In the genomic region with DNA sequence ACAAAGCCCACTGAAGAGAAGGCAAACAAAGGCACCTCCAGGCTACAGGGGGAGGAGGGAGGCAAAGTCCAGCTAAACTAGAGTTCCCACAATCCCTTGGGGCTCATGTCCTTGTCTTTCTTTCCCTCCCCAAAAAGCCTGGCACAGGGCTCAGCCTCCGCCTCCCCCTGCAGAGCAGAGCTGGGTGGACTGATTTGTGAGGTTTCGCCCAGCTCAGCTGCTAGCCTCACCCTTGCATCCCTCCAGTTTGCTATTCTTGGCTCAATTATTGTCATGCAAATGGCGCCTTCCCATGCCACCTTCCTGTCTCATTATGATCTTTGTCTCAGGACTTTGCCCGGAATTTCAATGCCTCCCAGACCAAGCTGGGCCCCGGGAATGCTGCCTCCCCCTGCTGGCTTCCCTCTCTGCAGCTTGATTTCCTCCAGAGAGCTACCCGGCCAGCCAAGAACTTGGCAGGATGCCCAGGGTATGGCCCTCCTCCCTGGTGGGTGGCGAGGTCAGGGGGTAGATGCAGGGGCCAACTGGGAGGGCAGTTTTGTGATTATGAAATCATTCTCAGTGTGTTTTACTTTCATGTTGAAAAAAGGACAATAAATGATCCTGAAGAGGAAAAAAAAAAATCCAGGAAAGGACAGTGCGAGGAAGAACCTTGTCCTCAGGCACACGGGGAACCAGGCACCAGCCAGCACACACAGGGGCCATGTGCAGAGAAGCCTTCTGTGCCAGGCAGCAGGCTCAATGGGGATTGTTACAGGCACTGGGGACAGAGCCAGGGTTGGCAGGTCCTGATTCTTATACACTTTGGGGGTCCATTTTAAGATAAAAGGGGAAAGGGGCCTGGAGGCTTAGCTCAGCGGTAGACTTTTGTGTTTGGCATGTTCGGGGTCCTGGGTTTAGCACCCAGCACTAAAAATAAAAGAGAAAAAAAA, we compare ENCODE assay signal across 8 mouse cellular contexts. TPM values are rescaled to one million over a fixed set of nuclear protein-coding genes. Genes with fewer than 3 reads are reported as not detected.
DNase-seq lines count a peak whose midpoint lies in the region; ATAC-seq and TF ChIP-seq lines count a peak whose summit lies in the region.

Gene Pipox, minus strand, starts transcription at position 310 of the 932 bp plus-strand sequence.

- H3K9me3 ChIP-seq in E14TG2a.4 (ENCODE audit: low read length) = no peaks in the 10 kb centered on the region
- H3K9me3 ChIP-seq in forebrain, embryonic 14.5 days (replicated peaks; ENCODE audit: control insufficient read depth, low read length) = no peaks in the 10 kb centered on the region
- no peaks in the 10 kb centered on the region for H3K9me3 ChIP-seq in heart, embryonic 15.5 days (replicated peaks)

- peaks cover 15% of the 10 kb centered on the region; the same call in 1 of the 2 replicates for H3K79me2 ChIP-seq in liver, adult 2 months (ENCODE audit: control insufficient read depth, insufficient read depth, low read length)

- H3K36me3 ChIP-seq in E14TG2a.4 (ENCODE audit: insufficient read depth, low read length) = peaks cover 27% of the 10 kb centered on the region
- no peaks in the 10 kb centered on the region for H3K36me3 ChIP-seq in forebrain, embryonic 14.5 days (ENCODE audit: control insufficient read depth, insufficient read depth, low read length)
- H3K36me3 ChIP-seq in heart, embryonic 15.5 days = no peaks in the 10 kb centered on the region
- H3K36me3 ChIP-seq in liver, adult 2 months (ENCODE audit: control insufficient read depth, insufficient read depth, low read length) = peaks cover 9% of the 10 kb centered on the region; the same call in 1 of the 2 replicates

- H3K4me1 ChIP-seq in E14TG2a.4 (replicated peaks; ENCODE audit: low read depth, low read length) = peaks cover 85% of the 10 kb centered on the region
- H3K4me1 ChIP-seq in forebrain, embryonic 14.5 days (ENCODE audit: control insufficient read depth, insufficient read depth, low read length) = peaks cover 81% of the 10 kb centered on the region
- H3K4me1 ChIP-seq in heart, embryonic 15.5 days (replicated peaks) = peaks cover 28% of the 10 kb centered on the region
- H3K4me1 ChIP-seq in liver, adult 2 months (ENCODE audit: control insufficient read depth, insufficient read depth, low read length) = peaks cover 19% of the 10 kb centered on the region

- H3K27ac ChIP-seq in forebrain, embryonic 14.5 days (ENCODE audit: low read depth, low read length) = peak within 1 kb of the TSS; percentile 96
- peak within 1 kb of the TSS; percentile 79 for H3K27ac ChIP-seq in heart, embryonic 15.5 days
- H3K27ac ChIP-seq in liver, adult 2 months (replicated peaks; ENCODE audit: insufficient read depth, low read depth, low read length) = peak within 1 kb of the TSS; percentile 93

- peak; percentile 87 for ATAC-seq in forebrain, embryonic 14.5 days
- ATAC-seq in heart, embryonic 15.5 days (replicated peaks; ENCODE audit: insufficient number of reproducible peaks, insufficient read depth, low FRiP score, low read depth) = peak; percentile 87

- H3K27me3 ChIP-seq in E14TG2a.4 (ENCODE audit: insufficient read depth, low read length) = no peaks in the 10 kb centered on the region
- H3K27me3 ChIP-seq in forebrain, embryonic 14.5 days (replicated peaks; ENCODE audit: control insufficient read depth, insufficient read depth, low read length) = no peaks in the 10 kb centered on the region
- 0 out of 2 replicates have a peak, but pooled peaks cover 4% of the 10 kb centered on the region for H3K27me3 ChIP-seq in heart, embryonic 15.5 days
- H3K27me3 ChIP-seq in liver, adult 2 months (ENCODE audit: control insufficient read depth, insufficient read depth, low read length) = no peaks in the 10 kb centered on the region

- WGBS in forebrain, embryonic 14.5 days = 1% methylated on average over 11 of the region's 11 CpGs
- WGBS in heart, embryonic 15.5 days = 14% methylated on average over 11 of the region's 11 CpGs
- 13% methylated on average over 11 of the region's 11 CpGs for WGBS in liver, adult 2 months

- TF ChIP-seq POLR2A in liver, adult 2 months (IDR thresholded peaks at IDR 0.05; ENCODE audit: extremely low read depth, insufficient read depth, low read length) = 0 out of 2 replicates have a peak, but pooled peaks have one; percentile 39

- peak; percentile 85 for DNase-seq in cerebellum, adult 11 months
- peak; percentile 97 for DNase-seq in forebrain, embryonic 14.5 days (ENCODE audit: low spot score)
- peak; percentile 95 for DNase-seq in kidney, postnatal 10 days
- peak; percentile 99 for DNase-seq in liver, adult 2 months (ENCODE audit: extremely low read depth, low read depth, low spot score)
- DNase-seq in neural tube, embryonic 10.5 days (ENCODE audit: extremely low spot score, low spot score) = peak; percentile 72
- DNase-seq in urinary bladder, adult 18-20 months (ENCODE audit: low spot score in 2 of 2) = peak; percentile 43 to 64

- peak within 1 kb of the TSS; percentile 83 for H3K4me3 ChIP-seq in E14TG2a.4 (replicated peaks; ENCODE audit: low read length)
- peak within 1 kb of the TSS; percentile 10; the same call in 1 of the 2 replicates for H3K4me3 ChIP-seq in forebrain, embryonic 14.5 days (ENCODE audit: low read depth, low read length)
- no peak within 1 kb of the TSS for H3K4me3 ChIP-seq in heart, embryonic 15.5 days
- H3K4me3 ChIP-seq in liver, adult 2 months (ENCODE audit: insufficient read depth, low read depth, low read length) = peak within 1 kb of the TSS; percentile 67

- H3K9ac ChIP-seq in forebrain, embryonic 14.5 days (ENCODE audit: low read length) = peak within 1 kb of the TSS; percentile 58; the same call in 1 of the 2 replicates
- no peak within 1 kb of the TSS for H3K9ac ChIP-seq in heart, embryonic 15.5 days
- H3K9ac ChIP-seq in liver, adult 2 months (ENCODE audit: low read depth, low read length) = peak within 1 kb of the TSS; percentile 86

- peak; percentile 25; the same call in 1 of the 2 replicates for TF ChIP-seq CTCF in E14TG2a.4 (conservative IDR thresholded peaks at IDR 0.05; ENCODE audit: low read length)
- TF ChIP-seq CTCF in liver, adult 2 months (IDR thresholded peaks at IDR 0.05; ENCODE audit: low read depth, low read length) = peak; percentile 61

- H3K4me2 ChIP-seq in forebrain, embryonic 14.5 days (ENCODE audit: low read length) = peak within 1 kb of the TSS; percentile 35
- peak within 1 kb of the TSS; percentile 41 for H3K4me2 ChIP-seq in heart, embryonic 15.5 days

RNA-seq across cellular contexts. Expression of gene Pipox, which starts in this region (rescaled TPM):
- 10.1 and 11.4 TPM in 2 replicates for polyA plus RNA-seq in forebrain, embryonic 14.5 days (2014; fragmentation: Nextera tagmentation; extraction: Ambion mirVana)
- polyA plus RNA-seq in heart, embryonic 15.5 days (2015; fragmentation: Nextera tagmentation; extraction: Ambion mirVana) = 3.0 and 3.3 TPM in 2 replicates
- 238 and 251 TPM in 2 replicates for total RNA-seq in liver, adult 2 months (2014; rRNA removed)
- polyA plus RNA-seq in liver, adult 2 months (2012; rRNA removed) = 219 and 222 TPM in 2 replicates

Comparison
In these comparisons a context has a peak if more than half of its experiments do, and no peak if none do; other contexts are left out.
1. RNA of gene Pipox (polyA plus RNA-seq): 219 to 222 TPM in liver, adult 2 months; 10.1 to 11.4 TPM in forebrain, embryonic 14.5 days and 3.0 to 3.3 TPM in heart, embryonic 15.5 days; every median in the first group is over 10 times any median in the second.
2. Peak in every context shown above with its lines, with median percentiles within 50 percentile points of each other: DNase-seq and H3K27ac ChIP-seq.